ENCODE assay signal across 8 mouse cellular contexts in genomic region chr3:94398943-94399481, GRCm38 (mm10). TPM values are rescaled to one million over a fixed set of nuclear protein-coding genes. Genes with fewer than 3 reads are reported as not detected.
DNase-seq lines count a peak whose midpoint lies in the region; ATAC-seq and TF ChIP-seq lines count a peak whose summit lies in the region.

No protein-coding gene starts in this region.

- peak overlapping the region; percentile 48 for H3K4me2 ChIP-seq in embryonic facial prominence, embryonic 15.5 days (replicated peaks)
- peak overlapping the region; percentile 62 for H3K4me2 ChIP-seq in intestine, embryonic 15.5 days (replicated peaks)
- H3K4me2 ChIP-seq in midbrain, embryonic 16.5 days (ENCODE audit: low read length): peak overlapping the region; percentile 75

- peak overlapping the region; percentile 12; the same call in 1 of the 2 replicates for H3K9ac ChIP-seq in embryonic facial prominence, embryonic 15.5 days
- no peak overlapping the region for H3K9ac ChIP-seq in intestine, embryonic 15.5 days
- H3K9ac ChIP-seq in midbrain, embryonic 16.5 days (ENCODE audit: low read depth, low read length): peak overlapping the region; percentile 65

- peaks cover 16% of the 10 kb centered on the region for H3K4me1 ChIP-seq in embryonic facial prominence, embryonic 15.5 days
- 0 out of 2 replicates have a peak, but pooled peaks cover 2% of the 10 kb centered on the region for H3K4me1 ChIP-seq in intestine, embryonic 15.5 days (replicated peaks)
- H3K4me1 ChIP-seq in midbrain, embryonic 16.5 days (ENCODE audit: control insufficient read depth, insufficient read depth, low read length): peaks cover 8% of the 10 kb centered on the region

- peaks cover 62% of the 10 kb centered on the region for H3K27me3 ChIP-seq in embryonic facial prominence, embryonic 15.5 days
- H3K27me3 ChIP-seq in intestine, embryonic 15.5 days (replicated peaks): peaks cover 45% of the 10 kb centered on the region
- H3K27me3 ChIP-seq in midbrain, embryonic 16.5 days (ENCODE audit: control insufficient read depth, insufficient read depth, low read depth, low read length): peaks cover 2% of the 10 kb centered on the region

- H3K27ac ChIP-seq in embryonic facial prominence, embryonic 15.5 days (replicated peaks): no peak overlapping the region
- no peak overlapping the region for H3K27ac ChIP-seq in intestine, embryonic 15.5 days
- H3K27ac ChIP-seq in midbrain, embryonic 16.5 days (ENCODE audit: low read length): 0 out of 2 replicates have a peak overlapping the region, but pooled peaks have one; percentile 38

- no peak for TF ChIP-seq POLR2A in brain, embryonic 14.5 days (IDR thresholded peaks at IDR 0.05; ENCODE audit: borderline replicate concordance, extremely low read depth, insufficient read depth, insufficient read length, poor library complexity, severe bottlenecking)

- ATAC-seq in embryonic facial prominence, embryonic 15.5 days (ENCODE audit: insufficient number of reproducible peaks, low FRiP score, low TSS enrichment, low read depth): no peak
- ATAC-seq in intestine, embryonic 15.5 days: no peak
- peak; percentile 83 for ATAC-seq in midbrain, embryonic 16.5 days
- ATAC-seq in inflammation-experienced regulatory T-cells, adult 6 months: no peak

- no peaks in the 10 kb centered on the region for H3K36me3 ChIP-seq in embryonic facial prominence, embryonic 15.5 days
- no peaks in the 10 kb centered on the region for H3K36me3 ChIP-seq in intestine, embryonic 15.5 days
- no peaks in the 10 kb centered on the region for H3K36me3 ChIP-seq in midbrain, embryonic 16.5 days (ENCODE audit: control insufficient read depth, insufficient read depth, low read length)

- H3K9me3 ChIP-seq in embryonic facial prominence, embryonic 15.5 days (replicated peaks): no peaks in the 10 kb centered on the region
- H3K9me3 ChIP-seq in intestine, embryonic 15.5 days: no peaks in the 10 kb centered on the region
- no peaks in the 10 kb centered on the region for H3K9me3 ChIP-seq in midbrain, embryonic 16.5 days (replicated peaks; ENCODE audit: control insufficient read depth, low read length, poor library complexity, severe bottlenecking)

- peak; percentile 18; the same call in 1 of the 2 replicates for TF ChIP-seq CTCF in brain, embryonic 14.5 days (IDR thresholded peaks at IDR 0.05; ENCODE audit: borderline replicate concordance, extremely low read depth, insufficient read depth, insufficient read length)

- 1% methylated on average over 20 of the region's 20 CpGs for WGBS in embryonic facial prominence, embryonic 15.5 days
- 3% methylated on average over 20 of the region's 20 CpGs for WGBS in intestine, embryonic 15.5 days
- 2% methylated on average over 20 of the region's 20 CpGs for WGBS in midbrain, embryonic 16.5 days

- DNase-seq in layer of hippocampus, adult 11-12 months (ENCODE audit: low spot score): peak; percentile 15
- DNase-seq in layer of hippocampus, postnatal 36 days: no peak
- peak; percentile 82 for DNase-seq in brain, embryonic 14.5 days (ENCODE audit: low read depth)
- no peak for DNase-seq in testis, postnatal 14 days (ENCODE audit: low spot score)

- peak overlapping the region; percentile 28 for H3K4me3 ChIP-seq in embryonic facial prominence, embryonic 15.5 days (replicated peaks)
- H3K4me3 ChIP-seq in intestine, embryonic 15.5 days (replicated peaks): peak overlapping the region; percentile 17
- peak overlapping the region; percentile 39 for H3K4me3 ChIP-seq in midbrain, embryonic 16.5 days (ENCODE audit: low read depth, low read length)

RNA-seq across cellular contexts. Expression of gene Lingo4, which starts 0.7 kb away (rescaled TPM):
- total RNA-seq in layer of hippocampus, postnatal 36 days (2021): 1 to 10 TPM in 1 of 2 experiments, under 1 TPM in 1; 0.78 to 1.2 TPM
- polyA plus RNA-seq in brain, embryonic 14.5 days (2012; rRNA removed): 0.55 and 0.70 TPM in 2 replicates
- polyA plus RNA-seq in embryonic facial prominence, embryonic 15.5 days (2015; fragmentation: Nextera tagmentation; extraction: Ambion mirVana): 0.24 TPM in 2 replicates
- polyA plus RNA-seq in intestine, embryonic 15.5 days (2015; fragmentation: Nextera tagmentation; extraction: Ambion mirVana): 0.41 and 0.58 TPM in 2 replicates
- 1.2 and 1.6 TPM in 2 replicates for polyA plus RNA-seq in midbrain, embryonic 16.5 days (2015; fragmentation: Nextera tagmentation; extraction: Ambion mirVana)
- polyA plus RNA-seq in inflammation-experienced regulatory T-cells, adult 6 months (2017; shearing (Covaris generic)): 1 to 10 TPM in 2 of 3 experiments, under 1 TPM in 1; 0.45 to 2.3 (median 1.5) TPM

RNA-seq across cellular contexts. Expression of gene Tdrkh, which starts 14.1 kb away (rescaled TPM):
- 10 to 100 TPM; 39.1 to 43.4 TPM for total RNA-seq in layer of hippocampus, postnatal 36 days (2021)
- 15.2 and 24.2 TPM in 2 replicates for polyA plus RNA-seq in brain, embryonic 14.5 days (2012; rRNA removed)
- 7.9 and 8.3 TPM in 2 replicates for polyA plus RNA-seq in embryonic facial prominence, embryonic 15.5 days (2015; fragmentation: Nextera tagmentation; extraction: Ambion mirVana)
- polyA plus RNA-seq in intestine, embryonic 15.5 days (2015; fragmentation: Nextera tagmentation; extraction: Ambion mirVana): 11.5 and 11.9 TPM in 2 replicates
- 50.7 and 54.9 TPM in 2 replicates for polyA plus RNA-seq in midbrain, embryonic 16.5 days (2015; fragmentation: Nextera tagmentation; extraction: Ambion mirVana)
- polyA plus RNA-seq in inflammation-experienced regulatory T-cells, adult 6 months (2017; shearing (Covaris generic)): 10 to 100 TPM in 1 of 3 experiments, 1 to 10 TPM in 2; 4.8 to 11.2 (median 7.8) TPM

RNA-seq across cellular contexts. Expression of gene Rorc, which starts 26.4 kb away (rescaled TPM):
- total RNA-seq in layer of hippocampus, postnatal 36 days (2021): under 1 TPM; 0.57 to 0.86 TPM
- 0.97 and 1.5 TPM in 2 replicates for polyA plus RNA-seq in brain, embryonic 14.5 days (2012; rRNA removed)
- polyA plus RNA-seq in embryonic facial prominence, embryonic 15.5 days (2015; fragmentation: Nextera tagmentation; extraction: Ambion mirVana): 3.6 and 4.2 TPM in 2 replicates
- 6.8 and 7.9 TPM in 2 replicates for polyA plus RNA-seq in intestine, embryonic 15.5 days (2015; fragmentation: Nextera tagmentation; extraction: Ambion mirVana)
- polyA plus RNA-seq in midbrain, embryonic 16.5 days (2015; fragmentation: Nextera tagmentation; extraction: Ambion mirVana): 0.49 and 0.62 TPM in 2 replicates
- polyA plus RNA-seq in inflammation-experienced regulatory T-cells, adult 6 months (2017; shearing (Covaris generic)): 10 to 100 TPM in 2 of 3 experiments, 1 to 10 TPM in 1; 5.4 to 13.2 (median 13.1) TPM

RNA-seq across cellular contexts. Expression of gene C2cd4d, which starts 36.8 kb away (rescaled TPM):
- not detected for total RNA-seq in layer of hippocampus, postnatal 36 days (2021)
- 1.0 and 1.3 TPM in 2 replicates for polyA plus RNA-seq in brain, embryonic 14.5 days (2012; rRNA removed)
- polyA plus RNA-seq in embryonic facial prominence, embryonic 15.5 days (2015; fragmentation: Nextera tagmentation; extraction: Ambion mirVana): 2.5 and 3.3 TPM in 2 replicates
- 0.59 and 0.81 TPM in 2 replicates for polyA plus RNA-seq in intestine, embryonic 15.5 days (2015; fragmentation: Nextera tagmentation; extraction: Ambion mirVana)
- 1.6 and 1.7 TPM in 2 replicates for polyA plus RNA-seq in midbrain, embryonic 16.5 days (2015; fragmentation: Nextera tagmentation; extraction: Ambion mirVana)
- not detected for polyA plus RNA-seq in inflammation-experienced regulatory T-cells, adult 6 months (2017; shearing (Covaris generic))

RNA-seq across cellular contexts. Expression of gene Mrpl9, which starts 44.1 kb away (rescaled TPM):
- total RNA-seq in layer of hippocampus, postnatal 36 days (2021): 10 to 100 TPM; 44.7 to 45.3 TPM
- polyA plus RNA-seq in brain, embryonic 14.5 days (2012; rRNA removed): 48.8 and 51.9 TPM in 2 replicates
- polyA plus RNA-seq in embryonic facial prominence, embryonic 15.5 days (2015; fragmentation: Nextera tagmentation; extraction: Ambion mirVana): 63.7 and 64.4 TPM in 2 replicates
- polyA plus RNA-seq in intestine, embryonic 15.5 days (2015; fragmentation: Nextera tagmentation; extraction: Ambion mirVana): 69.3 TPM in 2 replicates
- 55.1 and 56.5 TPM in 2 replicates for polyA plus RNA-seq in midbrain, embryonic 16.5 days (2015; fragmentation: Nextera tagmentation; extraction: Ambion mirVana)
- polyA plus RNA-seq in inflammation-experienced regulatory T-cells, adult 6 months (2017; shearing (Covaris generic)): 10 to 100 TPM; 45.9 to 67.0 (median 66.8) TPM

Comparison
In these comparisons a context has a peak if more than half of its experiments do, and no peak if none do; other contexts are left out.
1. DNase-seq: peak in layer of hippocampus, adult 11-12 months (single experiment) and brain, embryonic 14.5 days (single experiment); none in layer of hippocampus, postnatal 36 days (0 of 2) and testis, postnatal 14 days (single experiment).
2. Peak in every context shown above with its lines, with median percentiles within 50 percentile points of each other: H3K4me2 ChIP-seq and H3K4me3 ChIP-seq.